Mouse (Mus musculus): ENCODE measurements around the gene Arpp19. TPM values are rescaled to one million over a fixed set of nuclear protein-coding genes. Genes with fewer than 3 reads are reported as not detected.

Arpp19 gene
- polyA plus RNA-seq, 1 experiment from 2014 or later, result 357 TPM

DNA sequence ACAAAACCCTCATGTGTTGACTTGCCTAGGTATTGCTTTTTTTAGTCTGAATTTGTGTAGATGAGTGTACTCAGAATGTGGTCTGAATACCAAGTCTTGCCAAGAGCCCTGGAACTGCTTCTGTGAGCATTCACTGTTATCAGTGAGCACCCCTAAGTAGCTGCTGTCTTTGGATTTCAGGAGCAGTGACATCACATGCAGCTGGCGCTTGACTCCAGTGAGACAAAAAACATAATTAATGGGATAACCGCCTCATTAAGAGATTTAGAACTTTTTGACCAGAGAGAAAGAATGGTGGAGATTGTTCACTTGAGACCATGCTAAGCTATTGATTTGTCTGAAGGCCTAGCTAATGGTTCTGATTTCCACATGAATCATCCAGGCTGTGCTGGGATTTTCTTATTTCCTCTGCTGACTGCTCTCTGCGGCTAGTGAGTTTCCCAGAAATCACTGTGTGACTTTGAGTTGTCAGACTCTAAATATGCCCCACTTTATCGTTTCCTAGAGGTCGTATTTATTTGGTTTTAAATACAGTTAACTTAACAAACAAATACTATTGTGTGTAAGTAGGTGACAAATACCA, 47.9 kb downstream of the Arpp19 start:
- WGBS, result 85% methylated on average over 5 of the region's 5 CpGs
- H3K27ac ChIP-seq (replicated peaks), result no peak overlapping the region
- H3K36me3 ChIP-seq, result no peaks in the 10 kb centered on the region; the same call in 1 of the 2 replicates
- peaks cover 4% of the 10 kb centered on the region; the same call in 1 of the 2 replicates for H3K9me3 ChIP-seq (replicated peaks)
- no peak overlapping the region for H3K4me3 ChIP-seq
- H3K4me1 ChIP-seq, result no peaks in the 10 kb centered on the region
- no peaks in the 10 kb centered on the region for H3K27me3 ChIP-seq (ENCODE audit: low read depth, poor library complexity, severe bottlenecking)
- DNase-seq (ENCODE audit: low spot score), result no peak

DNA sequence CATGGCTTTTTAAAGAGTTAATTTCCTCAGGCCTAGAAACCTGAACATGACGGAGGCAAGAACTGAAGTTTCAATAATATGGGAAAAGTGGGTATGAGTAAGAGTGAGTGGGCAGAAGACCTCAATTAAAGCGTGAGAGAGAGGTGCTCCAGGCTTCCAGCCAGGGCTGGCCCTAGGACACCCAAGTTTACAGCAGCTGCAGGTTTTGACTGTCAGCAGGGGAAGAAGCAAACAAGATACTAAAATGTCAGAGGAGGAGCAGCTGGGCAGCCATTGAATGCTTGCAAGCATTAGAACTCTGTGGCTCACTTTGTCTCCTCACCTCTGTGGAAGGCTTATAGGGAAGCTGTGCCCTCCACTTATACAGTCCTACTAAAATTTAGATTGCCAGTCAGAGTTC, 50.4 kb downstream of the Arpp19 start:
- H3K27me3 ChIP-seq (ENCODE audit: low read depth, poor library complexity, severe bottlenecking), result no peaks in the 10 kb centered on the region
- no peaks in the 10 kb centered on the region; the same call in 1 of the 2 replicates for H3K36me3 ChIP-seq

DNA sequence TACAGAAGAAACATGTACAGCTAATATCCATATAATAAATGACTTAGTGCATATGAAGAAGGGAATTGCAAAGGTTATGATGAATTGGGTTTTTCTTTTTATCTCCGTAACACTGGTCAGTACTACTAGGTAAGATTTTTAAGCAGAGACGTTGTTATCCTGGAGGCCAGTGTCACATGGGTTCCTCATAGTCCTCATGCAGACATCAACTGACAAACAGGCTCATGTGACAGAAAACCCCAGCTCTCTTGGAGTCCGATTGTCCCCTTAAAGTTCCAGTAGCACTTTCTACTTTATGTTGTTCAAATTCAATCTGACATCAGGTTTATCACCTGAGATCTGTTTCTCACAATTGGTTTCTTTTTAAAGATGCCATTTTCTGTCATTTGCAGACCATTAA, 51.9 kb downstream of the Arpp19 start:
- Histone ChIP-seq H3K9me3 (replicated peaks) (no peaks in the 10 kb centered on the region), H3K27ac (replicated peaks) (no peak overlapping the region), H3K4me1 (no peaks in the 10 kb centered on the region), H3K27me3 (ENCODE audit: low read depth, poor library complexity, severe bottlenecking) (no peaks in the 10 kb centered on the region), H3K4me3 (no peak overlapping the region), H3K36me3 (no peaks in the 10 kb centered on the region)
- DNase-seq (ENCODE audit: low spot score), result no peak
- 85% methylated on average over 3 of the region's 3 CpGs for WGBS

More for the DNA sequence above, 50.4 kb downstream of the Arpp19 start:
- Histone ChIP-seq H3K4me1 (no peaks in the 10 kb centered on the region), H3K27ac (replicated peaks) (no peak overlapping the region), H3K4me3 (no peak overlapping the region), H3K9me3 (replicated peaks) (no peaks in the 10 kb centered on the region)
- 86% methylated on average over 2 of the region's 2 CpGs for WGBS
- no peak for DNase-seq (ENCODE audit: low spot score)

DNA sequence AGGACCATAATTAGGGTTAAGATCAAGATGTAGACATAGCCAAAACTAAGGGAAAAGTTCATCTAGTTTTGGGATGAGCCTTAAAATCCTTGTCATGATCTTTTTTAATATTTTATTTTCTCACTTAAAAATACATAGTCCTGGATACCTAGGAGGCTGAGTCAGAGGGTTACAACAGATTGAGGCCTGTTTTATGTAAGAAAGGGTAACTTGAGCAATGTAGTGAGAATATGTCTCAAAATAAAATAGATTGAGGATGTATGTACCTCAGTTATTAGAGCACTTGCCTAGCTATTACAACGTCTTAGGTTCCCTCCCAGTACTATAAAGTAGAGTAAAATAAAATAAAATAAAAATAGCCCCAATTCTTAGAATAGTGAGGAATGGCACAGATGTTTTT, 54.7 kb downstream of the Arpp19 start:
- H3K4me1 ChIP-seq, result no peaks in the 10 kb centered on the region
- DNase-seq (ENCODE audit: low spot score), result no peak
- no peak overlapping the region for H3K27ac ChIP-seq (replicated peaks)
- H3K36me3 ChIP-seq, result no peaks in the 10 kb centered on the region
- H3K9me3 ChIP-seq (replicated peaks), result no peaks in the 10 kb centered on the region
- WGBS, result 85% methylated on average over 1 of the region's 1 CpGs
- H3K27me3 ChIP-seq (ENCODE audit: low read depth, poor library complexity, severe bottlenecking), result no peaks in the 10 kb centered on the region
- H3K4me3 ChIP-seq, result no peak overlapping the region

DNA sequence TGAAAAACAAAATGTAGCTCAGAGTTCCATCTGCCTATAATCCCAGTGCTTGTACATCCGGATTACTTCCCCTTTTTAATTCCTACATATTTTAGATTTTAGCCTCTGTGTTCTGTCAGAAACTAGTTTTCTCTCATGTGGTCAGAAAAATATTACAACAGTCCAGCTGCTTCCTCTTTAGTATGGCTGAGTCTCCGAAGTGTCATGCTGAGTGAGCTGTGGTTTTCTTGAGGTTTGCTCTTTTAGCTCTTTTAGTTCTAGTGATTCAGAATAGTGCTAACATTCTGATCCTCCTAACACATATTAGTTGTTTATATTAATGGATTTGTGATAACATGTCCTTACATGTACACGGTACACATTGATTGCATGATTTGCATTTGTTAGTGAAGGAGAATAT, 57.3 kb downstream of the Arpp19 start:
- Histone ChIP-seq H3K27me3 (ENCODE audit: low read depth, poor library complexity, severe bottlenecking) (no peaks in the 10 kb centered on the region), H3K4me3 (no peak overlapping the region), H3K4me1 (no peaks in the 10 kb centered on the region), H3K36me3 (peaks cover 8% of the 10 kb centered on the region; the same call in 1 of the 2 replicates), H3K9me3 (replicated peaks) (no peaks in the 10 kb centered on the region), H3K27ac (replicated peaks) (no peak overlapping the region)
- WGBS, result 85% methylated on average over 3 of the region's 3 CpGs
- no peak for DNase-seq (ENCODE audit: low spot score)

DNA sequence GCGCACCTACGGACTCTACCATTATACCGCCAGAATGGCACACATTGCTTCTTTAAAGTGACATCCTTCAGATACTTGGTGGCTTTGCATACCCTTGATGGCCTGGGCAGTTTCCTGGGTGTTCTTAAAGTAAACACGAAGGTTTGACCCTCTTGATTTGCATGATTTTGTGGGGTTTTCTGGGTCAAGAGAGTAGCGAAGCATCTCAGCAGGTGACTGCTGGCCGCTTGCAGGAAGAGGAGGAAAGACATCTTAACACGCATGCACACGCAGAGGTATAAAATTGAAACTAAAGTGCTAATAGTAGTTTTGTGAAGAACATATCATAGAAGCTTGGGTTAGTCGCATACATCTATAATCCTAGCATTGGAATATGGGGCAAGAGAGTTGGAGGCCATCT, 61.5 kb downstream of the Arpp19 start:
- Histone ChIP-seq H3K9me3 (replicated peaks) (no peaks in the 10 kb centered on the region), H3K36me3 (peaks cover 8% of the 10 kb centered on the region; the same call in 1 of the 2 replicates), H3K4me1 (peaks cover 5% of the 10 kb centered on the region), H3K4me3 (no peak overlapping the region), H3K27me3 (ENCODE audit: low read depth, poor library complexity, severe bottlenecking) (no peaks in the 10 kb centered on the region), H3K27ac (replicated peaks) (no peak overlapping the region)
- DNase-seq (ENCODE audit: low spot score), result no peak
- 93% methylated on average over 9 of the region's 9 CpGs for WGBS

DNA sequence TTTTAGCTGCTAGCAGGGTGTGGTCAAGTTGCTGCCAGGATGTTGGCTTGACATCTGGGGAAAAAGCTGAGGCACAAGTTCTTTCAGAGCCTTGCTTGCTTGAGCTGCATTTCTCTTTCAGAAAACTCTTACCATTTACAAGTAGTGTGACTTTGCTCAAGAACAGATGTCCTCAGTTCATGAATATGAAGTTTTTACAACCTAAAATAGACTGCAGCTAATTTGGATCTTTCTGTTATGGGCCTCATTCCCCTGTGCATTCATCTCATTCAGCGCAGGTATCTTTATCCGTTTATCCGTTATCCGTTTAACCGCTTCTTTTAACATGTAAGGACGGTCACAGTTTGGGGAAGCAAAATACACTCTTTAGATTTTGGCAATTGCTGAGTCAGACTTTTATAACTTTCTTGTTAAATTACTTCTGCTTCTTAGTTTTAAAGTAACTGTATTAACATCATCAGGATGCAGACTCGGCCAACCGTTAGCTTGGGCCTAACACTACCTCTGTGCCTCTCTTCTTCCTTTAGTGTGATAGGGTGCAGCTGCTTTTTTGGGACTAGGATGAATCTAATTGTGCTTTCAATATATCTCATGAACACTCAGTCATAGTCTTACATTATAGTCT, 62.9 kb downstream of the Arpp19 start:
- WGBS, result 96% methylated on average over 8 of the region's 8 CpGs

DNA sequence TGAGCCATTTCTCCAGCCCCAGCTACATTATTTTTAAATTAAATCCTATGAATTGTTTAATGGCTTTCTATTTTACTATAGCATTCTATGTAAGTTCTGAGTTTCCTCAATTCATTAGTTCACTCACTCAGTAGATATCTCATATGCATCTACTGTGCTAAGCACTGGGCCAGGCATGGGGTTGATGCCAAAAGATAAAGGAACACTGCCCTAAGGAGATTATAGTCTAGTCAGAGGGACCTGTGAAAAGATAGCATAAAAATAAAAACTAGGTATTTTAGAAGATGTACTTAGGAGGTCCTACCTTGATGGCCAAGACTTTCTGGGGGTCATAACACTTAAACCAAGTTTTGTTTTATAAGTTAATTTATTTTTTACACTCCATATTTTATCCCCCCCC, 64.7 kb downstream of the Arpp19 start:
- Histone ChIP-seq H3K27ac (replicated peaks) (no peak overlapping the region), H3K4me3 (no peak overlapping the region), H3K27me3 (ENCODE audit: low read depth, poor library complexity, severe bottlenecking) (no peaks in the 10 kb centered on the region), H3K4me1 (peaks cover 11% of the 10 kb centered on the region), H3K36me3 (peaks cover 8% of the 10 kb centered on the region; the same call in 1 of the 2 replicates), H3K9me3 (replicated peaks) (no peaks in the 10 kb centered on the region)
- DNase-seq (ENCODE audit: low spot score), result no peak

More for the DNA sequence above, 62.9 kb downstream of the Arpp19 start:
- no peak for DNase-seq (ENCODE audit: low spot score)
- Histone ChIP-seq H3K27me3 (ENCODE audit: low read depth, poor library complexity, severe bottlenecking) (no peaks in the 10 kb centered on the region), H3K36me3 (peaks cover 8% of the 10 kb centered on the region; the same call in 1 of the 2 replicates), H3K27ac (replicated peaks) (no peak overlapping the region), H3K4me3 (no peak overlapping the region), H3K9me3 (replicated peaks) (no peaks in the 10 kb centered on the region), H3K4me1 (peaks cover 11% of the 10 kb centered on the region)

Other genes starting within 250 kb of the Arpp19 start
- gene Onecut1, start 175.7 kb upstream of the Arpp19 start, polyA plus RNA-seq (2016; fragmentation: Nextera tagmentation; extraction: Ambion mirVana), result 10.0 and 13.4 TPM in 2 replicates
- gene Fam214a, start 84.7 kb upstream of the Arpp19 start, polyA plus RNA-seq (2016; fragmentation: Nextera tagmentation; extraction: Ambion mirVana), result 7.7 and 13.2 TPM in 2 replicates
- 18.1 and 22.5 TPM in 2 replicates for gene Myo5a, start 33.4 kb downstream of the Arpp19 start, polyA plus RNA-seq (2016; fragmentation: Nextera tagmentation; extraction: Ambion mirVana)
- 0.52 and 0.77 TPM in 2 replicates for gene Myo5c, start 194.4 kb downstream of the Arpp19 start, polyA plus RNA-seq (2016; fragmentation: Nextera tagmentation; extraction: Ambion mirVana)